Mouse (Mus musculus): ENCODE measurements around the gene Rnf212. TPM values are rescaled to one million over a fixed set of nuclear protein-coding genes. Genes with fewer than 3 reads are reported as not detected.
A peak's percentile ranks its signal among the peaks of the same experiment; 100 is the strongest.
"Not testable (repeated sequence)": the region's sequence is repeated elsewhere in the genome, so short reads cannot be mapped to it uniquely, and the experiment has no call there.

The Rnf212 gene
- not detected in 2 replicates for polyA plus RNA-seq (2014; fragmentation: Nextera tagmentation; extraction: Ambion mirVana)

- no peak within 1 kb of the TSS for H3K4me2 ChIP-seq (ENCODE audit: low read length)
- no peak within 1 kb of the TSS for H3K9ac ChIP-seq (replicated peaks; ENCODE audit: low read length)
- no peaks in the 10 kb centered on the region for H3K4me1 ChIP-seq (ENCODE audit: control insufficient read depth, insufficient read depth, low read length)
- H3K4me3 ChIP-seq (replicated peaks; ENCODE audit: low read depth, low read length), result no peak within 1 kb of the TSS
- H3K27me3 ChIP-seq (ENCODE audit: control insufficient read depth, insufficient read depth, low read length), result no peaks in the 10 kb centered on the region
- H3K27ac ChIP-seq (replicated peaks; ENCODE audit: low read depth, low read length), result no peak within 1 kb of the TSS
- no peaks in the 10 kb centered on the region for H3K9me3 ChIP-seq (ENCODE audit: control insufficient read depth, low read length)
- no peaks in the 10 kb centered on the region for H3K36me3 ChIP-seq (ENCODE audit: control insufficient read depth, insufficient read depth, low read length)
- no peak for ATAC-seq (ENCODE audit: low FRiP score, low TSS enrichment)
- WGBS, result 78% methylated on average over 40 of the region's 40 CpGs
- DNase-seq, result no peak
Observed at GRCm38 (mm10) chr5:108774630-108775306, at the start of gene Rnf212. Rnf212 (minus strand) TSS chr5:108774982.

- Histone ChIP-seq H3K27ac (replicated peaks; ENCODE audit: low read depth, low read length) (no peak overlapping the region), H3K36me3 (ENCODE audit: control insufficient read depth, insufficient read depth, low read length) (no peaks in the 10 kb centered on the region), H3K4me3 (replicated peaks; ENCODE audit: low read depth, low read length) (no peak overlapping the region), H3K27me3 (ENCODE audit: control insufficient read depth, insufficient read depth, low read length) (no peaks in the 10 kb centered on the region), H3K4me2 (ENCODE audit: low read length) (no peak overlapping the region), H3K4me1 (ENCODE audit: control insufficient read depth, insufficient read depth, low read length) (no peaks in the 10 kb centered on the region), H3K9ac (replicated peaks; ENCODE audit: low read length) (no peak overlapping the region), H3K9me3 (ENCODE audit: control insufficient read depth, low read length) (no peaks in the 10 kb centered on the region)
- DNase-seq (peak; percentile 14), ATAC-seq (ENCODE audit: low FRiP score, low TSS enrichment) (no peak)
- 79% methylated on average over 2 of the region's 2 CpGs for WGBS
Observed at GRCm38 (mm10) chr5:108823276-108823675, 48.5 kb upstream of the Rnf212 start.

DNA sequence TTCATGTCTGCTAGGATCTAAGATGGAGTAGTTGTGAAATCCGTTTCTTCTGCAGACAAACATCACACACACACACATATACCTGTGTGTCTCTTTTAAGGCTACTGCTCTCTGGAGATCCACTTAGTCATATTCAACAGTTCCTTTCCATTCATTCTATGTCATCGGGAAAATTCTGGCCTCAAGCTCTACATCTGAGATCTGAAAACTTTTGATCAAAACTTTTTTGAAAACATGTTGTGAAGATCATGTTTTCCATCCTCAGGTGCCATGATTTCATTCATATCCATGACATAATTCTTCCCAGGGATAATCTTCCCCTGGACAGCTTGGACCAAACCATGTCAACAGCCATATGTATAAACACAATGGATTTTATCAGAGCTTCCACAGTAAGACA is 34.0 kb upstream of the Rnf212 start, which contains the start of gene Vmn2r8:
Gene Vmn2r8, minus strand, starts transcription at position 101 of the 400 bp plus-strand sequence.
- H3K9me3 ChIP-seq (ENCODE audit: control insufficient read depth, low read length); H3K9ac ChIP-seq (replicated peaks; ENCODE audit: low read length); H3K4me1 ChIP-seq (ENCODE audit: control insufficient read depth, insufficient read depth, low read length); H3K36me3 ChIP-seq (ENCODE audit: control insufficient read depth, insufficient read depth, low read length); H3K4me2 ChIP-seq (ENCODE audit: low read length); H3K27me3 ChIP-seq (ENCODE audit: control insufficient read depth, insufficient read depth, low read length); H3K4me3 ChIP-seq (replicated peaks; ENCODE audit: low read depth, low read length); ATAC-seq (ENCODE audit: low FRiP score, low TSS enrichment); H3K27ac ChIP-seq (replicated peaks; ENCODE audit: low read depth, low read length); DNase-seq: not testable (repeated sequence)
- 73% methylated on average over 2 of the region's 2 CpGs for WGBS

- Histone ChIP-seq H3K4me2 (ENCODE audit: low read length) (no peak overlapping the region), H3K4me3 (replicated peaks; ENCODE audit: low read depth, low read length) (no peak overlapping the region), H3K27me3 (ENCODE audit: control insufficient read depth, insufficient read depth, low read length) (no peaks in the 10 kb centered on the region), H3K4me1 (ENCODE audit: control insufficient read depth, insufficient read depth, low read length) (no peaks in the 10 kb centered on the region), H3K36me3 (ENCODE audit: control insufficient read depth, insufficient read depth, low read length) (no peaks in the 10 kb centered on the region), H3K27ac (replicated peaks; ENCODE audit: low read depth, low read length) (no peak overlapping the region), H3K9ac (replicated peaks; ENCODE audit: low read length) (no peak overlapping the region), H3K9me3 (ENCODE audit: control insufficient read depth, low read length) (no peaks in the 10 kb centered on the region)
- ATAC-seq (ENCODE audit: low FRiP score, low TSS enrichment) (no peak), DNase-seq (no peak)
- WGBS, result 49% methylated on average over 1 of the region's 1 CpGs
Observed at GRCm38 (mm10) chr5:108803646-108804045, 28.9 kb upstream of the Rnf212 start.

DNA sequence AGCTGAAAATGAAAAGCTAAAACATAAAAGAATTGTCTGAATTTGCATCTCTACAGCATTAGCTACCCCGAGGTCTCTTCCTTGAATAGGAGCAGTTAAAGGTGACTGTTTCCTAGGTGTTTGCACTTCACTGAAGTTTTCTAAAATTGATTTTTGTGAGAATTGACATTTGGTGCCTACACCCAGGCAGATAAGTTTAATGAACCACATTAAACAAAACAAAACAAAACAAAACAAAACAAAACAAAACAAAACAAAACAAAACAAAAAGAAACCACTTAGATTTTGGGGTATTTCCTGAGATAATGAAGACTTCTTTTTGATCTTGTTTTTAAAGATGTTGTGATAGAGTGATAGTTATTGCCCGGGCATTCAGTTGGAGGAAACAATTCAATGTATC is 20.5 kb upstream of the Rnf212 start, which contains the start of gene Tmed11:
Gene Tmed11, minus strand, starts transcription at position 101 of the 400 bp plus-strand sequence.
- H3K36me3 ChIP-seq (ENCODE audit: control insufficient read depth, insufficient read depth, low read length); H3K9me3 ChIP-seq (ENCODE audit: control insufficient read depth, low read length); H3K27me3 ChIP-seq (ENCODE audit: control insufficient read depth, insufficient read depth, low read length); H3K4me3 ChIP-seq (replicated peaks; ENCODE audit: low read depth, low read length); H3K9ac ChIP-seq (replicated peaks; ENCODE audit: low read length); ATAC-seq (ENCODE audit: low FRiP score, low TSS enrichment); H3K4me1 ChIP-seq (ENCODE audit: control insufficient read depth, insufficient read depth, low read length); H3K4me2 ChIP-seq (ENCODE audit: low read length); H3K27ac ChIP-seq (replicated peaks; ENCODE audit: low read depth, low read length); DNase-seq: not testable (repeated sequence)
- 64% methylated on average over 2 of the region's 2 CpGs for WGBS

DNA sequence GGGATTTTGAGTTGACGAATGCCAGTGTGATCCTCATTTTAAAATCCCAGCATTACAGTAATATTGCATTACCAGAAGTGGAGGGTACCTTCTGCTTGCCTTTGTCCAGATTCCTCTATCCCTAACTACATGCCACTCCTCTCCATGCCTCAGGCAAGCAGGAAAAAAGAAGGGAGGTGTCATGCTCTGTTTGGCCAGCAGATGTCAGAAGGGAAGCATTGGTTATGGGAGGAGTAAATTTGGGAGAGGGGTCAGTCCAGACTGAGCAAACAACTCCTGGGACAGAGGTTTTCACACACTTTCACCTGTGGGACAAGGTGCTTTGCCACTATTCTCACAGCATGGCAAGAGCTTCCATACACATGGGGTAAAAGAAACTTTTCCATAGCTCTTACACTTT is 15.6 kb upstream of the Rnf212 start:
- 42% methylated on average over 1 of the region's 1 CpGs for WGBS
- not testable (repeated sequence) for ATAC-seq (ENCODE audit: low FRiP score, low TSS enrichment); H3K9me3 ChIP-seq (ENCODE audit: control insufficient read depth, low read length); H3K4me2 ChIP-seq (ENCODE audit: low read length); H3K27ac ChIP-seq (replicated peaks; ENCODE audit: low read depth, low read length); H3K4me3 ChIP-seq (replicated peaks; ENCODE audit: low read depth, low read length); H3K4me1 ChIP-seq (ENCODE audit: control insufficient read depth, insufficient read depth, low read length); H3K36me3 ChIP-seq (ENCODE audit: control insufficient read depth, insufficient read depth, low read length); H3K9ac ChIP-seq (replicated peaks; ENCODE audit: low read length); H3K27me3 ChIP-seq (ENCODE audit: control insufficient read depth, insufficient read depth, low read length)
- DNase-seq, result peak; percentile 41

GRCm38 (mm10) chr5:108760002-108760401 is 14.8 kb downstream of the Rnf212 start:
- Histone ChIP-seq H3K4me2 (ENCODE audit: low read length) (no peak overlapping the region), H3K4me1 (ENCODE audit: control insufficient read depth, insufficient read depth, low read length) (no peaks in the 10 kb centered on the region), H3K4me3 (replicated peaks; ENCODE audit: low read depth, low read length) (no peak overlapping the region), H3K27ac (replicated peaks; ENCODE audit: low read depth, low read length) (no peak overlapping the region), H3K9ac (replicated peaks; ENCODE audit: low read length) (no peak overlapping the region), H3K27me3 (ENCODE audit: control insufficient read depth, insufficient read depth, low read length) (no peaks in the 10 kb centered on the region), H3K9me3 (ENCODE audit: control insufficient read depth, low read length) (no peaks in the 10 kb centered on the region), H3K36me3 (ENCODE audit: control insufficient read depth, insufficient read depth, low read length) (no peaks in the 10 kb centered on the region)
- DNase-seq, result no peak
- 79% methylated on average over 2 of the region's 2 CpGs for WGBS
- ATAC-seq (ENCODE audit: low FRiP score, low TSS enrichment), result no peak

DNA sequence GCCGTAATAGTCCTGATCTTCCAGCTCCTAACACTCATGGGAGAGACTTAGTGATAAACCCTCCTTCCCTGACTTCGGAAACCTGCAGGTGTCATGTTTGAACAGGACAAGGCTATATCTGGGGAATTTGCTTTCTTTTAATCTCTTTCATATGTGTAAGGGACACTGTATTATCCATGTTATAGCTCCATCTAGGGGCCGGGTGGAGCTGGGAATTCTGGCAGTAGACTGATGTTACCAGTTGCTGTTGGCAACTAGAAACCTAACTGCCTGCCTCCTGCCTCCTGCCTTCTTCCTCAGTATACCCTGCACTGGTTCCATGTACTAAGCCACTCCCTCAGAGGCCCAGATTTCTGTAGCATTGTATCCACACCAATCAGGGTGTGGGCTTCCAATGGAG is 16.4 kb downstream of the Rnf212 start:
- no peak overlapping the region for H3K27ac ChIP-seq (replicated peaks; ENCODE audit: low read depth, low read length)
- H3K4me1 ChIP-seq (ENCODE audit: control insufficient read depth, insufficient read depth, low read length), result no peaks in the 10 kb centered on the region
- 62% methylated on average over 3 of the region's 3 CpGs for WGBS
- ATAC-seq (ENCODE audit: low FRiP score, low TSS enrichment), result no peak
- no peaks in the 10 kb centered on the region for H3K9me3 ChIP-seq (ENCODE audit: control insufficient read depth, low read length)
- no peak overlapping the region for H3K4me2 ChIP-seq (ENCODE audit: low read length)
- no peaks in the 10 kb centered on the region for H3K36me3 ChIP-seq (ENCODE audit: control insufficient read depth, insufficient read depth, low read length)
- H3K9ac ChIP-seq (replicated peaks; ENCODE audit: low read length), result no peak overlapping the region
- H3K27me3 ChIP-seq (ENCODE audit: control insufficient read depth, insufficient read depth, low read length), result no peaks in the 10 kb centered on the region
- peak; percentile 21 for DNase-seq
- H3K4me3 ChIP-seq (replicated peaks; ENCODE audit: low read depth, low read length), result no peak overlapping the region

DNA sequence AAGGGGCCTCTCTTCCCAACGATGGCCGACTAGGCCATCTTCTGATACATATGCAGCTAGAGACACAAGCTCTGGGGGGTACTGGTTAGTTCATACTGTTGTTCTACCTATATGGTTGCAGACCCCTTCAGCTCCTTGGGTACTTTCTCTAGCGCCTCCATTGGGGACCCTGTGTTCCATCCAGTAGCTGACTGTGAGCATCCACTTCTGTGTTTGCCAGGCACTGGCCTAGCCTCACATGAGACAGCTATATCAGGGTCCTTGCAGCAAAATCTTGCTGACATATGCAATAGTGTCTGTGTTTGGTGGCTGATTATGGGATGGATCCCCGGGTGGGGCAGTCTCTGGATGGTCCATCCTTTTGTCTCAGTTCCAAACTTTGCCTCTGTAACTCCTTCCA is 23.5 kb downstream of the Rnf212 start:
- not testable (repeated sequence) for ATAC-seq (ENCODE audit: low FRiP score, low TSS enrichment); H3K4me3 ChIP-seq (replicated peaks; ENCODE audit: low read depth, low read length); H3K27me3 ChIP-seq (ENCODE audit: control insufficient read depth, insufficient read depth, low read length); H3K4me2 ChIP-seq (ENCODE audit: low read length); DNase-seq; H3K27ac ChIP-seq (replicated peaks; ENCODE audit: low read depth, low read length); H3K36me3 ChIP-seq (ENCODE audit: control insufficient read depth, insufficient read depth, low read length); H3K4me1 ChIP-seq (ENCODE audit: control insufficient read depth, insufficient read depth, low read length); H3K9me3 ChIP-seq (ENCODE audit: control insufficient read depth, low read length); H3K9ac ChIP-seq (replicated peaks; ENCODE audit: low read length)
- 84% methylated on average over 4 of the region's 4 CpGs for WGBS

Data from midbrain, embryonic 14.5 days (tissue).